Mouse (Mus musculus) neutrophil, adult 5-6 weeks (primary cell): ENCODE results near the gene Rbbp8nl. TPM values are rescaled to one million over a fixed set of nuclear protein-coding genes. Genes with fewer than 3 reads are reported as not detected.
A peak's percentile ranks its signal among the peaks of the same experiment; 100 is the strongest.

Experiments used
- ATAC-seq: fragments of 151-379, 151-347 bp; 2 replicates; pipeline ENCODE4 v1.8.0; 2017; ENCODE audit warnings: mild to moderate bottlenecking, moderate TSS enrichment; ENCODE audit not compliant: insufficient number of reproducible peaks, poor library complexity, low FRiP score, severe bottlenecking; ENCODE audit errors: extremely low read depth
- total RNA-seq: library from RNA; stranded (forward); fragments of 200-1000 nt; gene quantifications from 2 replicates; pipeline ENCODE4 v1.2.3, GENCODE M21; 2017

Gene Rbbp8nl
- total RNA-seq, 1 experiment from 2014 or later = not detected

- ATAC-seq = no peak
Observed at GRCm38 (mm10) chr2:180292026-180292425, 2.3 kb upstream of the Rbbp8nl start.

- no peak for ATAC-seq
Observed at GRCm38 (mm10) chr2:180291566-180291965, 1.9 kb upstream of the Rbbp8nl start.

- no peak for ATAC-seq
Observed at GRCm38 (mm10) chr2:180290503-180290902, 824 bp upstream of the Rbbp8nl start.

GRCm38 (mm10) chr2:180288966-180289365 lies 713 bp downstream of the Rbbp8nl start:
- ATAC-seq = no peak

- ATAC-seq = no peak
Observed at GRCm38 (mm10) chr2:180279321-180279720, 10.4 kb downstream of the Rbbp8nl start.

- ATAC-seq = no peak
Observed at GRCm38 (mm10) chr2:180277773-180278320, 11.8 kb downstream of the Rbbp8nl start.

GRCm38 (mm10) chr2:180276851-180277259 lies 12.8 kb downstream of the Rbbp8nl start:
- ATAC-seq = peak; percentile 43

GRCm38 (mm10) chr2:180276385-180276784 lies 13.3 kb downstream of the Rbbp8nl start:
- no peak for ATAC-seq

- peak; percentile 37 for ATAC-seq
Observed at GRCm38 (mm10) chr2:180275836-180276235, 13.8 kb downstream of the Rbbp8nl start.

GRCm38 (mm10) chr2:180274523-180274922 lies 15.2 kb downstream of the Rbbp8nl start:
- no peak for ATAC-seq

GRCm38 (mm10) chr2:180273394-180274244 lies 16.1 kb downstream of the Rbbp8nl start, which contains the start of gene Cables2:
Cables2 (minus strand) TSS chr2:180273496.
- peak; percentile 80 for ATAC-seq

- ATAC-seq = no peak
Observed at GRCm38 (mm10) chr2:180272884-180273321, 16.8 kb downstream of the Rbbp8nl start.

- ATAC-seq = no peak
Observed at GRCm38 (mm10) chr2:180271804-180272395, 17.8 kb downstream of the Rbbp8nl start.

GRCm38 (mm10) chr2:180270537-180271255 lies 19.0 kb downstream of the Rbbp8nl start:
- peak; percentile 28; the same call in 1 of the 2 replicates for ATAC-seq

- no peak for ATAC-seq
Observed at GRCm38 (mm10) chr2:180269329-180269728, 20.4 kb downstream of the Rbbp8nl start.

GRCm38 (mm10) chr2:180267955-180268354 lies 21.7 kb downstream of the Rbbp8nl start:
- ATAC-seq = no peak

GRCm38 (mm10) chr2:180262891-180263290 lies 26.8 kb downstream of the Rbbp8nl start:
- ATAC-seq = no peak

- ATAC-seq = no peak
Observed at GRCm38 (mm10) chr2:180262441-180262840, 27.2 kb downstream of the Rbbp8nl start.

- no peak for ATAC-seq
Observed at GRCm38 (mm10) chr2:180261901-180262300, 27.8 kb downstream of the Rbbp8nl start.
